Mouse (Mus musculus) thymus, postnatal 10 days (tissue): ENCODE data around the gene Pigo.
A peak's percentile ranks its signal among the peaks of the same experiment; 100 is the strongest.

ENCODE experiments used
- DNase-seq, 2 experiments: peaks; one replicate each; pipeline ENCODE4 v3.0.0; 2021; ENCODE audit warnings: low spot score in 2 of 2

Gene Pigo

DNA sequence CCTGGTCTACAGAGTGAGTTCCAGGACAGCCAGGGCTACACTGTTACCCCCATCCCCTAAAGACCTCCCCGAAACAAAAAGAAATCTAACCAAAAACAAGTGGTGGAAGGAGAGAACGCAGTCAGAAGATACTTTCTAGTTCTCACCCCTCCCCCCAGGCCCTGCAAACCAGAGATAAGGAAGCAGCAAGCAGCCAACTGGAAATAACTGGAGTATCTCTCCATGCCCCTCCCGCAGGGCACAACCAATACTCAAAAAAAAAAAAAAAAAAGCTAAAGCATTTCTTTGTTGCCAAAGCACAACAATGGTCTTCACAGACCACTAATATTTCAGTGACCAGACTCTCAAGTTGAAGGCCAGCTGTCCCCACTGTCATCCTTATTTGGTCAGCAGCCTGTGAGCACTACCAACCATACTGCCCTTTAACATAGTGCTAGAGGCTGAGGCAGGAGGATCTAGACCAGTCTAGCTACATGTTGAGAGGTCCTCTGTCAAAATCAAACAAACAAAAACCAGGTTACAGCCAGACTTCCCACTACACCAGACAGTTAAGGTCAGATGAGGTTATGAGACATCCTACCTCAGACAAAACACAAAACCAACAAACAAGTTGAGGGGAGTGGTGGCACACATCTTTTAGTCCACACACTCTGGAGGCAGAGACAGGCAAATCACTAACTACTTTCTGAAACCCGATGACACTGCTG is 12.4 kb upstream of the Pigo start:
- no peak for DNase-seq

DNA sequence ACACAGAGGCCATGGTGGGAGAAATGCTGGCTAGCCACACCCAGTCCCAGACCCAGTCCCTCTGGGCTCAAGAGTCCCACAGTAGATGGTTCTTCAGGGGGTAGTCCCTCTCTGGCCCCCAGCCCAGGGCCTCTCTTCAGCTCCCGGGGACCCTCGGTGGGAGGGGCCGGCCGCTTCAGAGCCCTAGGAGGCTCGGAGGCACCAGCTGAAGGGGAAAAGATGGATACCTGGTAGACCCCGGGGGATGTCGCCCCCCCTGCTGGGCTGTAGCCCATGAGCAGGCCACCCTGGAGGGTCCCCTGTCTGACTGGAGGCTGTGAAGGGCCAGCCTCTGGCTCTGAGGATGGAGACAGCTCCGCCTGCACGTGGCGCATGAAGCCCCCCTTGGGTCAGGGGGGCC is 10.7 kb upstream of the Pigo start:
- no peak for DNase-seq

DNA sequence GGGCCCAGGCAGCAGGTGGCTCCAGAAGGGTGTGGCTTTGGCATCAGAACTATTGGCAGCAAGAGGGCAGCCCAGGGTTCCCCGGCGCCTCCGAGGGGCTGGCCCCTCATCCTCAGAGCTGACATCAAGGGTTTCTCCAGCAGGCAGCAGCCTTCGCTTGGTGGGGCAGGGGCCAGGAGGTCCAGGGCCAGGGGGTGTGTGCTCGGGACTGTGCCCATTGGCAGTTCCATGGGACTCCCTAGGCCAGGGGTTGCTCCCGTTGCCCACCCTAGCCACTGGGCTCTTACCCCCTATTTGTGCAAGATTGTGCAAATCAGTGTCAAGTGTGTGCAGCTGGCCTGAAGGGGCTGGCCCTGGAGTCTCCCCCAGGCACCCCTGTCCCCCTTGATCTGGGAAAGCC is 10.2 kb upstream of the Pigo start:
- DNase-seq: no peak

DNA sequence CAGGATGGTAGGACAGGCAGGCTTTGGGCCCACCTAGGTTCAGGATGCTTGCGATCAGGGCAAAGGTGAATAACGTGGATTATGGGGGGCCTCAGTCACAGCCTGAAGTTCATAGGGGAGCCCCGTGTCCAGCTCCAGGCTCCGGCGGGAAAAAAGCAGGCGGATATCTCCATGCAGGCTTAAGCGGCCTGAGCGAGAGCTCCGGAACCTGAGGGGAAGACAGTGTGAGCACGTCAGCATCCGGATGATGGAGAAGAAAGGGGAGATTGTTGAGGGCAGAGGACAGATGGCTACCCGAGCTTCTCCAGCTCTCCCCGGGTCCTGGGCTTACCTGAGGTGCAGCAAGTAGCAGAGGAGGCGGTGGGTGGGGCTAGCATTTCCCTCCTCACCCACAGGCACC is 7.9 kb upstream of the Pigo start:
- DNase-seq: no peak

DNA sequence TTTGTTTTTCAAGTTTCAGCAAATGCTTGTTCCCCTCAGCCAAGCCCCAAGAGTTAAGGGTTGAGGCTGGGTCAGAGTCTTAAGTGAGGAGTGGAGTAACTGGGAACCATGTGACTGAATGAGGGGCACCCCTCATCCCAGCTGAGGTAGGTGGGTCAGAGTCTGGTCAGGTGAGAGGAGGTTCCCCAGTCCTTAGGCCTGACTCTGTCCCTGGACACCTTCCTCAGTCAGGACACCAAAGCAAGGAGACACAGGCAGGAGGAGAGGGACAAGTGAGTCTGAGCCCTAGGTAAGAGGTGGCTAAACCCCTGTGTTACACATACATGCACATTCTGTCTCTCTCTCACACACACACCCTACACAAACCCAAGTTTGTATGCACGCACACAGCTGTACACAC is 6.9 kb upstream of the Pigo start:
- DNase-seq: no peak

DNA sequence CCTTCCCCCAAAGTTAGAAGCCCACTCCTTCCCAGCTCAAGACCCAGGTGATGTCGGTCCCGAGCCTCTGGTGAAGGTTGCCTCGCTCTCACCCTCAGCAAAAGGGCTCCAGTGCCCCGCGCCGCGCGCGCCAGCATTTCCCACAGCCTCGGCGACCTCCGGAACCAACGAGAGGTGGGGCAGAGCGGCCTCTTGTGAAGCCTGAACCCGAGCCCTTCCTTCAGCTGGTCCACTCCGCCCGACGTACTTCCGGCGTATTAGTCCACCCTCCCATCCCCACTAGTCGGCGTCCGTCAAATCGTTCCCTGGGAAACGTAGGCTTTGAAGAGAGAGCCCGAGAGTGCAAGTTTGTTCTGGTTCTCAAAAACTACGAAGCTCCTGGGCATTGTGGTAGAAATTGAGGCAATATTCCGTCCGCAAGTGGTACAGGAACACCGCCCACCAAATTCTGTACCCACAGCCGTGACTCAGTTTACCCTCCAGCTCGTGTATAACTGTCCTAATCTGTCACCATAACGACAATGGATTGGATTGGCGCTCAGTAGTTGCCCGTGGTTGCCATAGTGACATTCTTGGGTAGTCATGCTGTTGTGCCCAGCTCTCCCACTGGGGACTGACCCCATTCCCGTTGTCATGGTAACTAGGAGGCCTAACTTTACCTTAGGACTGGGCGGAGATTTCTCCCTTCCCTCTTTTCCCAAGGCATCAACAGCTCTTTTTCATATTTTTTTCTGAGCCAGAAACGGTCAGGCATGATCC is 5.8 kb upstream of the Pigo start, which contains the start of gene Stoml2:
Stoml2 (minus strand) TSS at position 474 of the 759 bp plus-strand sequence.
- peak; percentile 88 to 89 for DNase-seq

DNA sequence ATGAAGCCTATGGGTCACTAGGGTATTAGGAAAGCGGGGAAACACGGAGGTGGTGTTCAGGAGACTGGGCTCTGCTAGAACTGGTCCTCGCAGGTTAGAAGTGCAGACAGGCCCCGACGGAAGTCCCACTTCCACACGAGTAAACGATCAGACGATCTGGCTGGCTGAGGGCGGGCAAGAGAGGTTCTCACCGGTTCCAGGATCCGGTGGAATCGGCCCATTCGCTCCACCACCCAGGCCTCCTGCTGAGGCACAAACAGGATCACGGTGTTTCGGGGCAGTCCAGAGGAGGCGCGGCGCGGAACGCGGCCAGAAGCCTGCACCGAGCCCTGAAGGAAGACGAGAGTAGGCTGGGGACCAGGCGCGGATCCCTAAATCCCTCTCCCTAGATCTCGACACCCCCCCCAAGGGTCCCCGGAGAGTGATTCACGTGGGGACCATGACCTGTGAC is 5.2 kb upstream of the Pigo start:
- no peak for DNase-seq

DNA sequence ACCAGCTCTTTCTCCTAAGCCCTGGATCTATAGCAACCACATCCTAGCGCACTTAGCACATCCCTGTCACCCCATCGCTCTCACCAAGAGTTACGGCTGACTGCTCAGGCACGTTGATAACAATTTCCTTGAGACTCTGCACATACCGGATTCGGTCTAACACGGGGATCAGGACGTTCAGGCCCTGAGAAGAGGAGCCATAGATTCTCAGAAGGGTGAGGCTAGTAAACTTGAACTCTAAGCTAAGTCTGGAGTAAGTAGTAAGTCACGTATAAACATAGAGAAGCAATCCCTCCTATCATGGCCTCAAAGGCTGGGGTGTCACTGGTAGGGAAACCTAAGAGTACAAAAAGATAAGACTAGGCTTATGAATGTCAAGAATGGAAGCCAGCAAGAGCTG is 4.7 kb upstream of the Pigo start:
- no peak for DNase-seq

DNA sequence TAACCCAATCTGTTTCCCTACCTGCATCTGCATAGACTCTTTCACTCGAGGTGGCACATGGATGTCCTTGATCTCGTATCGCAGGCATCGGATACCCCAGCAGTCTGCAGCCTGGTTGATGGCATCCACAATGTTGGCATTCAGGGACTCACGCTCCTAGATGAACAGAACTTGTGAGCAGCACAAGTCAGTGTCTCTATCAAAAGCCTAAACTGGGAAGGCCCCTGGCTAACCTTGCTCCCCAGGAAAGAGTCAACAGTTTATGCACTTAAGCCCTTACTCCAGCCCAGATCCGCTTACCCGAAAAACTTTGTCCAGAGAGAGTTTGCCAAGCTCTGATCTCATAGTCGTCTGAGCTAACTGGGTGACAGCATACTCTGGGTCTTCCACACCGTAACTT is 4.1 kb upstream of the Pigo start:
- no peak for DNase-seq

DNA sequence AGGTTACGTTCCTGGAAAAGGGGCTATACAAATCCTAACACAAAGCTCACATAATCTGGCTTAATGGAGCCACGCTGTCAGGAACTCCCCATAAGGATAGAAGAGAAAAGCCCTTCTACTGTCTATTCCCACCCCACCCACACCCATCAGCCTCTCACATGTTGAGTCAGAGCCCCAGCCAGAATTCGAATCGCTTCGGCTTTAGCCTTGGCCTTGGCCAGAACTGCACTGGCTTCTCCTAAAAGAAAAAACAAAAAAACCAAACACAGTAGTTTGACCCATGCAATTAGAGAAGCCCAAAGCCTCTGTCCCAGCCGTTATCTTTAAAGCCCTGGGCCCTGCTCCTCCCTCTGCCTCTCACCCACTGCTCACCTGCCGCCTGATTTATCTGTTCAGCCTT is 3.5 kb upstream of the Pigo start:
- DNase-seq: no peak

DNA sequence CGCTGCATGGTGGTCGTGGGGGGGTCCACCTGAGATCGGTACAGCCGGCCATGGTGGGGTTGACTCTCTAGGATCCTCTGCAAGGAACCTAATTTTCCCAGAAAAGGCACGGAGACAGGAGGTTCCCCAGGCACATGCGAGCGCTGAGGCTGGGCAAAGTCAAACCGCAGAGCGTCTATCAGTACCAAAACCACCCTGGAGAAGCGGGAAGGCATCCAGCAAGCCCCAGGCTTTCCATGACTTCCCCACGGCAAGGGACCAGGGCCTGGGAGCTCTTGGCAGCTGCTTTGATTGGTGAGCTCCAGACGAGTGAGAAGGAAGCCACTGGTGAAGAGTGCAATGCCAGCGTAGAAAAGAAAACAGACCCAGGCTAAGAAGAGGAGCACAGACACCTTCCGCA is 946 bp downstream of the Pigo start:
- DNase-seq: no peak

DNA sequence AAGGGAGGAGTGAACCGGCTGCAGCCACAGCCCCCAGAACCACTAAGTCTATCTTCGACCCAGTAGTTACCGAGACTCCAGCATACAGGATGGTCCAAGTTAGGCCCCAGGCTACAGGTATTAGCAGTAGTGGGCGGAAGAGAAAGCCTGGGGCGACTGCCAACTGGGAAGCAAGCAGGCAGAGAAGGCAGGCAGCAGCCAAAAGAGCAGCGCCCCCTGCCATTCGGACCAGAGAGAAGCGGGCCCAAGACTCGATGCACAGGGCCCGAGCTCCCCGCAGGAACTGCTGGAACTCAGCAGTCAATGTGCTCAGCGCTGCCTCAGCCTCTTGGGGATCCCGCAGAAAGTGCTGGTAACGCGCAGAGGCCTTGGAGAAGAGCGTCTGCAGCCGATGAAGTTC is 4.3 kb downstream of the Pigo start:
- no peak for DNase-seq

DNA sequence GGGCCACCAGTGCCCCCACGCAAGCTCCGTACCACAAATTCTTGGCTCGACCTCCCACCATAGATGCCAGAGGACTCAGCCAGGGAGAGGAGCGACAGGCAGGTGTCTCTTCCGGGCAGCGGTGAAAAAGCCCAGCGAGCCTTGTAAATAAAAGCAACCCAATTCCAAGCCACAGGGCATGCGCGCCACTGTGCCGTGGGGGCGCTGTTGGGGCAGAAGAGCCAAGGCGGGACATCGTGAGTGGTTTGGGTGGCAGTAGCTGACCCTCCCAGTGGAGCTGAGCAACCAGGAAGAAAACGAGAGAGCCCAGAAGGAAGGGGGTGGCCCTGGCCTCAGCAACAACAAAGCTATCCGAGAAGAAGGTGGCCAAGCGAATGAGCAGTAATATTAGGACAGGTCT is 4.7 kb downstream of the Pigo start:
- DNase-seq: no peak

DNA sequence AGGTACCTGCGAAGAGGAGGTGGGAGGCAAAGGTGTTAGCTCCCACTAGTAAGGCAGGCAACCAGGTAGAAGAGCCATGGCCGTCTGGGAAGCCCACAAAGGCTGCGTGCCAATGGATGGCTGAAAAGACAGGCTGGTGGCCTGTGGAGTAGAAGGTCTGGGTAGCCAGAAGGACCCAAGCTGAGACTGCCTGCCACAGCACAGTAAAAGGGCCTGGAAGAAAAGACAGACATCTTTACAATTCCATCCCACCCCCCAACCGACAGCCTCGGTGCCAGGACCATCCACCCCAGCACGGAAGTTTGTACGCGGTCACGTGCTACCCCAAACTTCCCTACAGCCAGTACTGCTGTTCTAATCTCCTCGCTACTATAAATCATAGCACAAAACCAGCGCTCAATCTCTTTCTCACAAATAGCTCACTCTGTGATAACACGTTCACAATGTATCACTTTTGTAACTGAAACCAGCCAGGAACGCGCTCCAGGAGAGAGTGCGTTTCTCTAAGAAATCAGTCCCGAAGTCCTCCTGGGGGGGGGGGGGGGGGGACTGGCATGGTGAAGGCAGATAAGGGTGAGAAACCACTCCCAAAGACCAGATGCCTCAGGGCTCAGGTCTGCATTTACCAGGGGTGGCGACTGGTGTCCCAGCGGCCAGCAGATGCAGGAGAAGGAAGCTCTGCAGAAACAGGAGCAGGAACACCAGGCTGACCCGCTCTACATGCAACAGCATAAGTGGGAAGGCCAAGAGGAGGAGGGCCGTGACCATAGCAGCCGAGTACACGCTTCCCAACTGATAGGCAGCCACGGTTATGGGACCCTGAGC is 5.8 kb downstream of the Pigo start:
- DNase-seq: no peak

DNA sequence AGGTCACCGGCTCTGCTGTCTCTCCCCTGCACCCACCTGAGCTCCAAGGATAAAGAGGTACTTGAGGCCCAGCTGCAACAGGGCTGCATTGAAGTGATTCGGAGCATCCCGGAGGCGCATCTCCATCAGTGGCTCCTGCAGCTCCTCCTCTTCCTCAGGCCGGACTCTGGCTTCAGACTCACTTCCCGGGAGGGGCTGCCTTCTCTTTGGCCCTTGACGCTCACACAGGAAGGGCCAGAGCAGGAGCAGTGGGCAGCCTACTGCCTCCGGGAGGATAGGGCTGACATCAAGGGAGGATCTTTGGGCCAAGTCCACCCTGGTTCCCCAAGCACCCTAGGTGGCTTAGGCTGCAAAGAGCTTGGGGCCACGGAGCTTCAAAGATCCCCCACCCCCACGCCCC is 6.4 kb downstream of the Pigo start:
- no peak for DNase-seq

DNA sequence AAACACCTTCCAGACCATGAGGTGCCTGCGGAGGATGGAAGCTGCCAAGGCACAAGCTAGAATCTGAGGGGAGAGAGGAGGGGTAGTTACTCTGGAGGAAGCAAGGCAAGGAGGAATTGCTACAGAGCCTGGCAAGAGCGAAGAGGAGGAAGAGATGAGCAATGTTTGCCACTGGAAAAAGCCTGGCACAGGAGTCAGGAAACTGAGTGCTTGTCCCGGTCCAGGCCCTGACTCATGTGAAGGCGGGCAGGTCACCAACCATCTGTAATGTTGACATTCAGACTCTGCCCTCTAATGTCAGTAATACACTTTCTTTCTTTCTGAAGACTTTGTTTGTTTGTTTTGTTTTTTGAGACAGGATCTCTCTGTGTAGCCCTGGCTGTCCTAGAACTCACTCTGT is 7.5 kb downstream of the Pigo start:
- no peak for DNase-seq

DNA sequence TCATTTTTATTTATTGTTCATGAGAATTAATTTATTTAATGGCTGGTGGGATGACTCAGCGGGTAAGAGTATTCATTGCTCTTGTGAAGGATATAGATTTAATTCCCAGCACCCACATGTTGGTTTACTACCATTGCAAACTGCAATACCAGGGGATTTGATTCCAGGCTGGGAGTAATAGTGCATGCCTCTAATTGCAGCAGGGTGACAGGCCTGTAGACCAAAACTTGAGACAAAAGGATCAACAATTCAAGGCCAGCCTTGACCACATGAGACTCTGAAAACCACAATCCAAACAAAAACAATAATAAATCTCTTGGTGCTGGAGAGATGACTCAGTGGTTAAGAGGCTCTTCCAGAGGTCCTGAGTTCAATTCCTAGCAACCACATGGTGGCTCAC is 13.5 kb downstream of the Pigo start:
- DNase-seq: no peak

DNA sequence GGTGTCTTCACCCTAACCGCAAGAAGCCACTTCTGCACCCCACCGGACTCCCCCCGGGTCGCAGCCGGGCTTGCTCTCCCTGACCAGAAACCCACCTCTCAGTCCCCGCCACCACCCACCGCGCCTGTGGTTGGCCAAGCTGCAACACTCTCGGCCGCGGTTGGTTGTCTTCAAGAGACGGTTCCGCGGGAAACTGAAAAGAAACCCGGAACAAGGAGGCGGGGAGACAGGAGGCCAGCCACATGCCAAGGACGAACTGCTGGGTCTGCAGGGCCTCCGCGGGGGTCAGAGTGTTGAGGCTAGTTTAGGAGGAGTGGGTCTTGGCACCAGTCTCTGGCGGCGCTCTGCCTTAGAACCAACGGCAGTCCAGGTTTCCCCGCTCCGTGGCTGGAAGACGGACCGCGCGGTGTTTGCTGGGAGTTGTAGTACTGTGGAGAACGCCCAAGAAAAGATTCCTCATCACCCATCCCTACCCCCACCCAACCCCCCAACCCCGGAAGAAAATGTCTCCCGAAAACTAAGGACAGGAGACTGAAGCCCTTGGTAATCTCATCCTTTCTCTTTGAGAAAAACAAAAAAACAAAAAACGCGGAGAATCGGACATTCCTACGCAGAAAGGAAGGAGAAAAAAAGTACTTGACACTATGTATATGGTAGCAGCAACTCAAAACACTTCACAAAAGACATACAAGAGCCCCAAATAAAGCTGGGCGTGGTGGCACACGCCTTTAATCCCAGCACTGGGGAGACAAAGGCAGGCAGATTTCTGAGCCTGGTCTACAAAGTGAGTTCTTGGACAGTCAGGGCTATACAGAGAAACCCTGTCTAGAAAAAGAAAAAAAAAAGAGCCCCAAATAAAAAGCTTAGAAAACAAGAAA is 15.2 kb downstream of the Pigo start, which contains the start of gene Fancg:
Fancg (minus strand) TSS at position 346 of the 878 bp plus-strand sequence.
- peak; percentile 81 to 83 for DNase-seq

DNA sequence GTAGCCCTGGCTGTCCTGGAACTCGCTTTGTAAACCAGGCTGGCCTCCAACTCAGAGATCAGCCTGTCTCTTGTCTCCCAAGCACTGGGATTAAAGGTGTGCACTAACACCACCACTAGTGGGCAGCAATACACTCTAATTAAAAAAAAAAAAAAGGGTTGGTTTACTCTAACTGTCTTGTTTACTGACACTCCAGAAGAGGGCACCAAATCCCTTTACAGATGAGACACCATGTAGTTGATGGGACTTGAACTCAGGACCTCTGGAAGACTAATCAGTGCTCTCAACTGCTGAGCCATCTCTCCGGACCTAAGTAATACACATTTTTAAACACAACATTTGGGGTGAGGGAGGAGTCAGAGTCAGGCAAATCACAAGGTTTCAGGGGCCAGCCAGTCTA is 19.9 kb downstream of the Pigo start:
- peak in 1 of 2 experiments; percentile 60 for DNase-seq

DNA sequence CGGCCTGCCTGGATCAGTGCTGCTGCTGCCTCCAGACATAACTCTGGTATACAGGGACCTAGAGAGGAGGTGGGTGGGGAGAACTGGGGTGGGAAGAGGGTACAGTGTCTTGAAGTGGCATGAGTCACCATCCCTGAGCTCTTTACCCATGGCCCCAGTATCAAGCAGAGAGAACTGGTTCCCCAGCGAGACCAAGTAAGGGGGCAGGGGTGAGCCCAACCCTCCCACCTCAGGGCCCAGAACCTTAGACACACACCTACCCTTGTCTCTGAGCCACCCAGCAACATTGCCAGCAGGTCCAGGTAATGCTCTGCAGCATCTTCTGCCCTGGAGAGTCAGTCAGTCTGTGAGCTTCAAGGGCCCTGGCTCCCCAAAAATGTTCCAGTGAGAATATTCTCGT is 20.7 kb downstream of the Pigo start:
- DNase-seq: no peak

DNA sequence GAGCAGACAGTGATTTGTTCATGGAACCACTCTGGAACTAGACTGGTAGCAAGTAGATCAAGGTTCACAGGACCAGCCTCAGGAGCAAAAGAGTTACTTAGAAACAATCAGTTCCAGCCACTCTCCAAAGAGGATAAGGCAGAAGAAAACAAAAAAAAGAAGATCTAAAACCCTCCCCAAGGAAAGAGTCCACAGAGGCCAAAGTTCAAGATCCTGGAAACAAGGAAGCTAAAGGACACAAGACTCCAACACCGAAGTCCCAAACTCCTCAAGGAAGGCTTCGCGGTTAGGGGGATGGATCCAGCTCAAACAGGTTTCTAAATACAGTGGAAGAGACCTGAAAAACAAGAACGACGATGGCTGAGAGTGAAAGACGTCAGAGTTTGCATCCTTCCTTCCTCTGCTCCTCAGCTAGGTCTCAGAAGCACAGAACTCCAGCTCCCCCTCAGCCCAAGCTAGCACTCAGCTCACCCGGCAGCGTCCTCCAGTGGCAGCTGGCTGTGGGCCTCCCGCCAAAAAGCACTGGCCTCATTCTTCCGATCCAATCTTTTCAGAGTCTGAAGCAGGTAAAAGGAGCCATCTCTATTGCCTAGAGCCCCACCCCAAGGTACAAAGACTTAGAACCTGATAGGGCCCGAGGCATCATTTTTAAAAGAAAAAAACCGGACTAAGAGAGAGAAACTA is 22.7 kb downstream of the Pigo start:
- no peak for DNase-seq
